Mouse (Mus musculus) adrenal gland, postnatal 36 days (tissue): ENCODE measurements at regions not wholly inside any gene's neighbourhood (a gene's known extent, or its start where the extent isn't known, plus 50 kb on each side); places are given as distances from the start of the nearest gene placed in this dataset.

Source experiments
- DNase-seq, 2 experiments: peaks; one replicate each; pipeline ENCODE4 v3.0.0; 2021; ENCODE audit warnings: mixed read lengths in 1 of 2

GRCm38 (mm10) chr12:30647511-30647910, 63.3 kb downstream of the Tmem18 start:
- DNase-seq: no peak

DNA sequence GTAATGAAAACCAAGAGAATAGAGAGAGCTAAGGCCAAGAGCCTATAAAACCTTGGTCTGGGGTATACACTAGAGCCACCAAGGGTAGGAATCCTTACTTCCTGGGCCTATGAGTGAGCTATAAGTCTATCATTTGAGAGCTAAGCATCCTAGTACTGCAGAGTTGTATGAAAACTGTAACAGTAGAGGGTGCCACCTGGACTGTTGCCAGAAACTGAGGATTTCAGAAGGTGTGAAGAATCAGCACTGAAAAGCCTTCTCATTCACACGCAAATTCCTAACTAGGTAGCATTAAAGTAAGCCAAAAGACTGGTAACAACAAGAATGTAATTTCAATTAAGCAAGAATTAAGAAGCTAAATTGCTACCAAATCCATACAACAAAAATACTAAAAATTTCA, 67.3 kb downstream of the Tmem18 start:
- DNase-seq: no peak

- no peak for DNase-seq
Observed at GRCm38 (mm10) chr12:30654347-30655075, 70.3 kb downstream of the Tmem18 start.

DNA sequence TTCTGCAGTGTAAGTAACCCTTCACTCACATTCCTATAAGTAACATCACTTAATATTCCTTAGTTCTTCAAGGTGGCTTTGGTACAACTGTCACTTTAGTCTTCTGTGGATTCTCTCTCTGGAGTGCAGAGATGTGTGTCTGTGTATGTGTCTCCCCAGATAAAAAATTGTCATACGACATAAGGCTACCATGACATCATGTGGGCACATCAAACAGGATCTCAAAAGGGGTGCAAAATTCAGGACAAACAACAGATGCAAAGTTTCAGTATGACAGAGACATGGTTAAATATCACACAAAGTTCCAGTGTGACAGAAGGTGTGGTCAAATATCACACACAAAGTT, 70.8 kb downstream of the Tmem18 start:
- no peak for DNase-seq

GRCm38 (mm10) chr12:30678826-30679225, 94.6 kb downstream of the Tmem18 start:
- DNase-seq: no peak

DNA sequence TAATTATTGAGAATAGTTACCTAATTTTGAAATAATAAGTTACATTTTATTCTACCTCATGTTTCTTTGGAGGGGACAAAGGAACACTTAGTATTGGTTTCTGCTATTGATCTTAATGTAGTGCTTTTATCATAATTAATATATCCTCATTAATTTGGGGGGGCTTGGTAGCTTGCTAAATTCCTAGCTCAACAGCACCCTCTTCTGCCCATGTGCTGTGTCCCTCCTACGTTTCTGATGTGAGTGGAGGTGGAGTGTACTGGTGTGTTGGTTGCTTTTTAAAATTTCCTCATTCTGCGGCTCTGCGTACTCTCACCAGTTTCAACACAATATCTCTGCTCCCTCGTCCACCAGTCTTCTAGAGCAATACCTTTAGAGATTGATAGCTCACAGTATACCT, 105.8 kb downstream of the Tmem18 start:
- no peak for DNase-seq

DNA sequence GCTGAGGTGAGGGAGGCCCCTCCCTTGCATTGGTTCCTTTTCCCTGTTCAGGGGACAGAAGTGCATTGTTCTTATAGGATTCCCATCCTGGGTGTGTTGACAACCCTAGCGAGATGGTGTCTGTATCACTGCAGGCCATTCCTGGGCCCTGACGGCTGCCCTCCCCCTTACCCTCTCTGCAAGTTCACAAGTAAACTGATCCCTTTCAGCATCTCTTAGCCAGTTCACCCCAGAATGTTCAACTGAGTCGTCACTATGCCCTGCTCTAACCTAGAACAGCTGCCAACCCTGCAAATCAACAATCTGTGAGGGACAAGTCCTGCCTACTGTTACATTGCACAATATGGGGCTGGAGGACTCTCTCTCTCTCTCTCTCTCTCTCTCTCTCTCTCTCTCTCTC, 109.3 kb downstream of the Tmem18 start:
- DNase-seq: no peak

- DNase-seq: no peak
Observed at GRCm38 (mm10) chr12:30698256-30698655, 114.0 kb downstream of the Tmem18 start.

DNA sequence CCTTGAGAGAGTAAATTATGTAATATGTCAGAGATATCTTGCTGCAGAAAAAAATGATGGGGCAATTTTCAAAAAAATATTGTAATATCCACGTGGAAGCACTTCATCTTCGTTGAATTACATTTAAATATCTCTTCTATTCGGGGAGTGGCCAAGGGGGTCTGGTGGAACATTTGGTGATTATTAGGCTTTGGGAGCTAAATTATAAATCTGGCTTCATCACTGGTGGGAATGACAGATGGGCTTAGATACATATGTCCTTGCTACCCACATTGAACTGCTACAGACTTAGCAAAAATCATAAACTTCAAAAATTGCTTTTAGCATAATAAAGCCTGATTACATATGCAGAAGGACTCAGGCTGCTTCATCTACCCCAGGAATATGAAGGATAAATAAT, 119.5 kb downstream of the Tmem18 start:
- no peak for DNase-seq

DNA sequence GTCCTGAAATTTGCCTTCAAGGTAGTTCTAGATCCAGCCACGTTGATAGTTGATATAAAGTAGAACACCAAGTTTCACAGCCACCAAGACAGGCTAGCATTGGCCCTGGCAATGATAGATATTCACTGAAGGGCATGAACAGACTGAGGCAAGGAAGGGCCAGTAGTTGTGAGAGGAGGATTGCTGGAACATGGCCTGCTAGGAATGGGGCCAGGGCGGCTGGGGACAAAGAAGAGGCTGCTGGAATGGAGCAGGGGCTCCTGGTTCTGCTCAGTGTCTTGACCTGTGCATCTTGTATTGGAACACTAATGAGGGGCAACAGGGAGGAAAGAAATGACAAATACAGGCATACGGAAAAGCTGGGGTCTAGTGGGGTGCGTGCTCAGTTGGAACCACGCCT, 123.0 kb downstream of the Tmem18 start:
- no peak for DNase-seq

GRCm38 (mm10) chr12:30708635-30709181, 124.5 kb downstream of the Tmem18 start:
- DNase-seq: no peak

GRCm38 (mm10) chr12:30710554-30710953, 126.3 kb downstream of the Tmem18 start:
- no peak for DNase-seq

GRCm38 (mm10) chr12:30726747-30727146, 142.5 kb downstream of the Tmem18 start:
- peak; percentile 2 to 5 for DNase-seq

GRCm38 (mm10) chr12:30729437-30729836, 145.2 kb downstream of the Tmem18 start:
- no peak for DNase-seq

GRCm38 (mm10) chr12:30767621-30768020, 116.5 kb upstream of the Alkal2 start:
- DNase-seq: peak; percentile 70 to 81

- no peak for DNase-seq
Observed at GRCm38 (mm10) chr12:30793371-30793770, 90.8 kb upstream of the Alkal2 start.

- peak; percentile 38 to 55 for DNase-seq
Observed at GRCm38 (mm10) chr12:30816096-30816495, 68.0 kb upstream of the Alkal2 start.

- DNase-seq: no peak
Observed at GRCm38 (mm10) chr12:30831383-30831782, 52.7 kb upstream of the Alkal2 start.
